Mouse (Mus musculus) G1E-ER4 (cell line): ENCODE results near the gene Tmem190. TPM values are rescaled to one million over a fixed set of nuclear protein-coding genes. Genes with fewer than 3 reads are reported as not detected.

Experiments used
- GATA1 ChIP-seq: IDR thresholded peaks from one replicate; pipeline ENCODE4 v1.8.0; 2012; ENCODE audit warnings: low read length, inconsistent platforms
- polyA plus RNA-seq: library from polyadenylated mRNA; stranded (reverse); fragments of >175 nt; gene quantifications from 2 replicates; pipeline ENCODE4 v1.2.3, GENCODE M21; 2012

Gene Tmem190
- polyA plus RNA-seq, 1 experiment: 0.12 TPM

DNA sequence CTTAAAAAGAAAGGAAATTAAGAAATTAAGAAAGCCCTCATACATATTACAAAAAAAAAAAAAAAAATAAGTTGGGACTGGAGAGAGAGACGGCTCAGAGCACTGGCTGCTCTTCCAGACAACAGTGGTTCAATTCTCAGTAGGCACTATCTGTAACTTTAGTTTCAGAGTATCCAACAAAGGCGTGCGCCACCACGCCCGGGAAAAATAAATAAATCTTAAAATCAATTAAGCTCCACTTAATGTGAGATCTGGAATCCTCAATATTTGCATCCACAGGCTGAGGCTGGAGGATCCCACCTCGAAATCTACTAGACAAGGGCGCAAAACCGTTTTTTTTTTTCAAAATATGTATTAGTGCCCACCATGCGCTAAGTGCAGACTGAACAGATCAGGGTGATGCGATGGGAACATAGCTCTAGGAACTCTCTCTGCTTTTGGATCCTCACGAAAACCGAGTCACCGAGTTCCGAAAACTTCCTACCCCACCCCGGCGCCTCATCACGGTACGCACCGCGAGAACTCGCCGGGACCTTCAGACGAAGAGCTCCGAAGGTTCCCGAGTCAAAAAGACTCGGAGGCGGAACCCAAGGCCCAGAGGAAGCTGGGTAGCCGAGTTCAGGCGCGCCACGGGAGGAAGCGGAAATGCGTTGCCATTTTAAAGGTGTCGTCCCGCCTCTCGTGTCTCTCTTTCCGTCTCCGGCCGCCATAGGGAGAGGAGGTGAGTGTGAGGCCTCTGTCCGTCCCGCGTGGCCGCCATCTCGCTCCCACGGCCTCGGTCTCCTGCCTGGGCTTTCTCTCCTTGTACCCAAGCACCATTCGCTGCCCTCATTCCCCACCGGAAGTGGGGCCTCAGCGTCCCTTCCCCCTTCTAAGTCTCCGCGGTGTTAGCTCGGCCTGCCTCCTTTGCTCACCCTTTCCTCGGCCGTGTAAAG is 9.8 kb downstream of the Tmem190 start, which contains the start of gene Rpl28:
TSS of gene Rpl28 (plus strand) at position 597 of the 935 bp plus-strand sequence.
- TF ChIP-seq GATA1: no peak

DNA sequence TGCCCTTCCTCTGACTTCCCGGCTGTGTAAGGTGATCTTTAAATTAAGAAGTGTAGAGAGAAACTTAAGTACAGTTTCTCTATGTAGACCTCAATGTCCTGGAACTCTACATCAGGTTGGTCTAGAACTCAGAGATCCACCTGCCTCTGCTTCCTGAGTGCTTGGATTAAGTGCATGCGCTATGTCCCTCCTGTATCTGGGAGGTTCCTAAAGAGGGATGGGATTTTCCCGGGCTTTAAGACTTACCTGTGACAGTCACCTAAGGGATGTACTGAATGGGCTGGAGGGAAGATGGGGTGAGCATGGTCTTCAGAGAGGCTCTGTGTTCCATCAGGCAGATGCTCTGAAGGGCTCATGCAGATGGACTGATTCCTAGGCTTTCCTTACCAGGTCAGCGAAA is 10.9 kb downstream of the Tmem190 start:
- no peak for TF ChIP-seq GATA1

DNA sequence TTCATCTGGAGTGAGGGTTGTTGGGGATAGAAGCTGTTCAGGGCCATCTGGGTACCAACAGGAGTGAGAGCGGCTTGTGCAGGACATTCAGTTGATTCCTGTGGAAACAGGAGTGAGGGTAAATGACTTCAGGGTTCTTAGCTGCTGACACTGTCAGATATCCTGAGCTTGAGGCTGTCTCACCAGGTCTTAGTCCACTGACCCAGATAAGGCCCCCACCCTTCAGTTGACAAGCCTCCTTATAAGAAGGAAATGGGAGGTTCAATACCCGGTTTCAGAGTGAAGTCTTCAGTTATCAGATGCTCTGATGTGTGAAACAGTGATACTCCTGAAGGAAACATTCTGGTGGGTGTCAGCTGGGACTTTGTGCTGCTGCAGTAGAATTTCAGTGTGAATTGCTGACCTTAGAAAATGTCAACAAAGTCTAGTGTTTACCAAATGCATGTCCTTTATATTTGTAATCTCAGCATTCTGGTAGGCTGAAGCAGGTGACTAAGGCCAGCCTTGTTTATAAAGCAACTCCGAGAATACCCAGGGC is 12.0 kb downstream of the Tmem190 start:
- no peak for TF ChIP-seq GATA1

DNA sequence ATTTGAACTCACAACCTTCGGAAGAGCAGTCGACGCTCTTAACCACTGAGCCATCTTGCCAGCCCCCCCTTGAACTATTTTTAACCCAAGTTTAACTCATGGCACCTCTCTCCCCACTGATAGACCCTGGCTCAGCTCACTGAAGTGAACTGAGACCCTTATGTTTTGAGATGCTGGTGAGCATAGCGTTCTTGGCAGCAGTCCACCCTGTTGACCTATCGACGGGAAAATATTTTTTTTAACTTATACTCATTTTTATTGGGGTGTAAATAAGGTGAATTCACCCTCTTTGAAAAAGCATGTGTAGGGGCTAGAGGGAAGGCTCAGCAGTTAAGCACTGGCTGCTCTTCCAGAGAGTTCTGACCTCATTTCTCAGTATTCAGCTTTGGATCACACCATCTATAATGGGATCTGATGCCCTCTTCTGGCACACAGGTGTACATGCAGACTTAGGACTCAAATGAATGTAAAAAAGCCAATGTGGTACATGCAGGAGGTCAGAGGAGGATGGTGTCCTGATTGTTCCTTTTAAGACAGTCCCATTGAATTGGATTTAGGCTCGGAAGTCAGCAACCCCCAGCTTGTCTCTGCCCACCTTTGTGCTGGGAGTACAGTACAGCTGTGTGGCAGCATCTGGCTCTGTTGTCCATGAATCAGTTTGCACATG is 13.2 kb downstream of the Tmem190 start:
- no peak for TF ChIP-seq GATA1

DNA sequence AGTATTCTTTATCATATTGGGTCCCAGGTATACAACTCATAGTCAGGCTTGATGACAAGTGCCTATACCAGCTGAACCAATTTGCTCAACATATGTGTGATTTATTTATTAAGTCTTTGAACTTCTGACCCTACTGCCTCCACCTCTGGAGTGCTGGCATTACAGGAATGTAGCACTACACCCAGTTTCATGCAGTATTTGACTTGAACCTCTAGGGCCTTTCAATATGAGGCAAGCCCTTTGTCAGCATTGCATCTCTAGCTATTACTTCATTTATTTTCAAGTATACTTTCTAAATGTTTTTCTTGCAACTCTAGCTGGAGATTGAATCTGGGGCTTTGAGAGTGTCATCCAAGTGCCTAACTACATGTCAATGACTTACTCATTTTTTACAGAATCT is 19.5 kb downstream of the Tmem190 start:
- no peak for TF ChIP-seq GATA1

DNA sequence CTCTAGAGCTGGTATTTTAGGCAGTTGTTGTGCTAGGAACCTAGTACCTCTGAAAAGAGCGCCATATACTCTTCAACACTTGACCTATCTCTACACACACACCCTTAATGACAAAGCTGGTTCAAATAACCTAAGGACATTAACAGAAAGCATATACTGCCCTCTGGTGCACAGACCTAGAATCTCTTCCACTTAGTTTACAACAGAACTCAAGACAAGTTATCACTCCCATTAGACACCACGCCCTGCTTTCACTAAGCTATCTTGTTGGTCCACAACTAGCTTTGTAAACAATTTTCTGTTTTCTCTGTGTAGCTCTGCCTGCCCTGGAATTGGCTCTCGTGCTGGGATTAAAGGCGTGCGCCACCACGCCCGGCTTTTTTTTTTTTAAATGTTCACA is 24.0 kb downstream of the Tmem190 start:
- TF ChIP-seq GATA1: no peak

DNA sequence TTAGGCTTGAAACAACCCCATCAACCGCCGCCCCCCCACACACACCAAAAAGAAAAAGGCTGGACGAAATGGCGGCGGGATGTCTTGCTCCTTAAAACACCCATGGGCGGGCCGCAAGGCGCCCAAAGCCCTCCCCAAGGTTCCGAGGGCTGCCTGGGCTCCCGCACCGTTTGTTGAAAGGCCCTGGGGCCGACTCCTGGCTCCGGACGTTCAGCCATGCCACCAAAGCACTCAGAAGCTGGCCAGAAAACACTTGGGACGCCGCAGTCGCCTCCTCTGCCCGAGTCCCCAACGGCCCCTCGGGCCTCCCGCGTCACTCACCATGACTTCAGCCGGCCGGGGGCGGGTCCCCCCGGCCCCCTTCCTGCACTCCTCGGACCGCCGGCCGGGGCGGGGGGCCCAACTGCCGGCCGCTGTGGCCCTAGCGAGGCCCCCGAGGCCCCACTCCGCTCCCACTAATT is 29.1 kb downstream of the Tmem190 start:
- no peak for TF ChIP-seq GATA1

DNA sequence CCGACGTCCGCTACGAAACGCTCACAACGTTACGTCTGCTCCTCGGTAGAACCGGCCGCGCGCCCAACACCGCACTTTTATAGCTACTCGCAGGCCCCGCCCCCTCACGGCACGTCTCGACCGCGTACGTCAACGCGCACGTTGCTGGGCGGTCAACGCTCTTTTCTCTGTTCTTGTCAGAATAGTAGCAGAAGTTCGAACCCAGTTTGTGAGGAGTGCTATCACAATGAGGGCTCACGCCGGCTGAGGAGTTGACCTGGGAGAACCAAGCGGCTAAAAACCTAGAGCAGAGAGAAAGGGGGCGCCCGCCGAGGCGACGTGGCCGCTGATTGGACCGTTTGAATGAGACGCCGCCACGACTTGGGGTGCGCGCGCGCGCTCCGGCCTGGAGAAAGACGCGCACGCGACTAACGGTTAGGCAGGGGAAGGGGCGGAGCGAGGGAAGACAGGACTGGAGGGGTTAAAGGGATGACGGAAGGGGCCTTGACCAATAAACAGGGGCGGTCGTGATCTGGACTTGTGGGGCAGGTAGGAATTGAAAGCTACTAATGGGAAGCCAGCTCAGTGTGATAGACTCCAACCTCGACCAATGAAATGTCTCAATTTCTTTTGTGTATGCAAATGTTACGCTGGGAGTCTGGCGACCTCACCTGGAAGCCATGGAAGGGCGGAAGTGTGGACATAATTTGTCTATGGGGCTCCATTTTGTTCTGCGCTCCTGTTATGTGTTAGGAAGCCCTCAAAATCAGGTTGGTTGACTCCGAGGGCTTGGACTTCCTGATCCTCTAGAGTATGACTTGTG is 29.8 kb downstream of the Tmem190 start, which contains the start of gene Ube2s:
TSS of gene Ube2s (minus strand) at position 288 of the 802 bp plus-strand sequence.
- TF ChIP-seq GATA1: no peak

DNA sequence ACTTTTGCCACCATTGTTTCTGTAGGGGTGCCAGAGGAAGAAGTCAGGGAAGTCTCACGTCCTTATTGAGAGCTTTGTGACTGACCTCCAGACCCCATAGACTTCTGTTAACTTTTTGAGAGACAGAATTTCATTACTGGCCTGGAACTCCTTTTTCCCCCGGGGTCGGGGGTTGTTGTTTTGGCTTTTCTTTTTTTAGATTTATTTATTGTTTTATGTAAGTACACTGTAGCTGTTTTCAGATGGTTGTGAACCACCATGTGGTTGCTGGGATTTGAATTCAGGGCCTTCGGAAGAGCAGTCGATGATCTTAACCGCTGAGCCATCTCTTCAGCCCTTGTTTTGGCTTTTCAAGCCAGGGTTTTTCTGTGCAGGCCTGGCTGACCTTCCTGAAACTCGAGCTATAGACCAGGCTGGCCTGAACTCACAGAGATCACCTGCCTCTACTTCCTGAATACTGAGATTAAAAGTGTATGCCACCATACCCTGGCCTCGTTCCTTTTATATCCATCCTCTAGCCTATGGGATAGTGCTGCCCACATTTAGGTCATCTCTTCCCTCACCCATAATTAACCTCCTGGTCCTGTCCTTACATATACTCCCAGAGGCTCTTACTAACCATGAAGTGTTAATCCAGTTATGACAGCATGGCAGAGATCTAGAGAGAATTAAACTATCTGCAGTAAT is 30.5 kb downstream of the Tmem190 start:
- no peak for TF ChIP-seq GATA1

DNA sequence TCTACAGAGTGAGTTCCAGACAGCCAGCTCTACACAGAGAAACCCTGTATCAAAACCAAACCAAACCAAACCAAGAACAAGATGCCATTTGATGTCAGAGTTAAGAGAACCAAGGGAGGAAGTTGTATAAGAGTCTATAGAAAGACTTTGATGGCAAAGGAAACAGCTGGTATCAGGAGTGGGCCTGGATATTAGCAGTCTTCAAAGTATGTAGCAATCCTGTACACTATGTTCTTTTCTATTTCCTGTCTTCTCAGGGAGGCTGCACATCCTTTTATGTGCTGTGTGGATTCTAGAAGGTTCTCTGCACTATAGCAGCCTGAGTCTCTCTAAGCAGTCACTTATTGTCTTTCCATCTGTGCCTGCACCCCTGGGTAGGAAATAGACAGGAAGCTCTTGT is 33.8 kb downstream of the Tmem190 start:
- TF ChIP-seq GATA1: no peak

DNA sequence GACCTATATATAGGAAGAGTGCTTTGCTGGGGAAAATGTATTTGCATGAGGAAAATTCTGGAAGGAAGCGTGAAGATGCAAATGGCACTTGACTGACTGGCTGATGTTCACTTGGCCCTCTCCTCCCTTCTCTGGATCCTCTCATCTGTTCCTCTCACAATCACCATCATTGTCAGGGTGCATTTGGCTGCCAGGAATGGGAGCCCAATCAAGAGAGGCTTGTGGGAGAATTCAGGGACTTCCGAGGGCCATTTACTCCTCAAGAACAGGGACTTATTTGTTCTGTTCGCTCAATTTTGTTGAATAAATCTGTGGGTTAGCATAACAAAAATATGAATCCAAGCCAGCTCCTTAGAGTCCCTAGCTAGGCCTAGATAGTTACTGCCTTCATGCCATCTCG is 39.0 kb downstream of the Tmem190 start:
- TF ChIP-seq GATA1: no peak

DNA sequence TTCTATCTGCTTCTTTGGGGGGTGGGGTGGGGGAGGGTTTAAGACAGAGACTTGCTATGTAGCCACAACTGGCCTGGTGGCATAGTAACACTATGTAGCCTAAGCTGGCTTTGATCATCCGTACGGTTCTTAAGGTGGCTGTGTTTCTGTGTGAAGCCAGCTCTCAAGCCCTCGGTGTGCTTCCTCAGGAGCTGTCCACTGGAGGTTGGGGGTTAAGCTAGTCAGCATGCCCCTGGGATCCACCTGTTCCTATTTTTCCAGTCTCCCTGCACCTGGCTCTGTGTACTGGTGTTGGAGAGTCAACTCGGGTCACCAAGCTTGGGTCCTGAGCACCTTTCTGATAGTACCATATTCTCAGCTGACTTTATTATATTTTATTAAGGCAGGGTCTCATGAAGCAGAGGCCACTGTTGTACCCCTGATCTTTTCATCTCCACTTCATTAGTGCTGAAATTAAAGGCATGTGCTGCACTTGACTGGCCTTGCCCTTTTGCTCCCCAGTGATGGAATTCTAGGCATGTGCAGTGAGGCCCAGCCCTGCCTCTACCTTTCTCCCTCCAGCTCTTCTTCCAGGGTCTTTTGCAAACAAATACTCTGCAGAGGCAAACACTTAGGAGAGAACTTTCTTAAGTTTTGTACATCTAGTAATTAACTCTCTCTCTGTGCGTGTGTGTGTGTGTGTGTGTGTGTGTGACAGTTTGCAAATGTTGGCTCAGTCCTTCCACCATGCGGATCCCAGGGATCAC is 39.6 kb downstream of the Tmem190 start:
- TF ChIP-seq GATA1: no peak

DNA sequence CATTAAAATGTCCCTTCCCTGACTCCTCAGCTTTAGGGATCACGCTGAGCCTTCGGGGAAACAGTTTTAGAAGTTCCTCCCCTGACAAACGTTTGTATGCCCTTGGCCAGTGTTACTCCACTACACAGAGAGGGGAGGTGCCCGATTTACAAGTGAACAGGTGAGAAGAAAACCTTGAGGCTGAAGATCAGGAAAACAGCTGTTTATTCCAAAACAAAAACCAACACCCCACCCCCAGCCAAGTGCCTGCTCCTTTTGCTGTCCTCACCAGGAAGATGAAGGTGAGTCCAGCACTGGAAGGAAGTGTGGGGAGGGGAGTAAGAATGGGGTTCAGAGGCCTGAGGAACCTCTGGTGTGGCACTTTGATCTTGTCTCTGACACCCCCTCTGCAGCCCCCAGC is 42.6 kb downstream of the Tmem190 start:
- no peak for TF ChIP-seq GATA1

DNA sequence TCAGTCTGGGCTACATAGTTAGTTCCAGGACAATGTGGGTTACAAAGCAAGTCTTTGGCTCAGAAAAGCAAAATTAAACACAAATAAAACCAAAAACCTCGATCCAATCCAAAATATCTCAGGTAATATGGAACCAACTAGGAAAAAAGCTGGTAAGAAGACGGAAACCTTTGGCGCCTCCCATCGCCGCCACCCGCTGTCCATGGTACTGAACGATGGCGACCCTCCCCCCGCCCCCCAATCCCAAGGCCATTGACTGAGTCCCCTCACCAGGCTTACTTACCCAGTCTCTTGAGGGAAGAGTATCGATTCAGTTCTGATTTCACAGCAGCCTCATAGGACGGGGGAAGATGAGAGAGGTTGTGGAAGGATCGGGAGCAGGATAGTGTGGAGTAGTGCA is 47.7 kb downstream of the Tmem190 start:
- TF ChIP-seq GATA1: no peak

Other genes starting within 250 kb of the Tmem190 start
- not detected in 2 replicates for gene Syt5, start 235.4 kb upstream of the Tmem190 start, polyA plus RNA-seq
- gene Ptprh, start 178.9 kb upstream of the Tmem190 start, polyA plus RNA-seq: not detected in 2 replicates
- gene Tmem86b, start 151.5 kb upstream of the Tmem190 start, polyA plus RNA-seq: 2.8 and 3.7 TPM in 2 replicates
- 272 and 281 TPM in 2 replicates for gene Ppp6r1, start 123.9 kb upstream of the Tmem190 start, polyA plus RNA-seq
- gene Hspbp1, start 97.9 kb upstream of the Tmem190 start, polyA plus RNA-seq: 234 and 302 TPM in 2 replicates
- not detected in 2 replicates for gene Brsk1, start 92.3 kb upstream of the Tmem190 start, polyA plus RNA-seq
- gene Tmem150b, start 57.7 kb upstream of the Tmem190 start, polyA plus RNA-seq: 0.04 TPM in 1 of 2 replicates, not detected in the other
- 474 and 610 TPM in 2 replicates for gene Kmt5c, start 42.8 kb upstream of the Tmem190 start, polyA plus RNA-seq
- 125 and 159 TPM in 2 replicates for gene Cox6b2, start 29.8 kb upstream of the Tmem190 start, polyA plus RNA-seq
- not detected in 2 replicates for gene Fam71e2, start 11.6 kb upstream of the Tmem190 start, polyA plus RNA-seq
- 0.51 and 0.60 TPM in 2 replicates for gene Il11, start 78 bp upstream of the Tmem190 start, polyA plus RNA-seq
- 128 and 187 TPM in 2 replicates for gene Tmem238, start 6.7 kb downstream of the Tmem190 start, polyA plus RNA-seq
- gene Rpl28, start 9.9 kb downstream of the Tmem190 start, polyA plus RNA-seq: 12,006 and 12,218 TPM in 2 replicates
- 434 and 528 TPM in 2 replicates for gene Ube2s, start 29.7 kb downstream of the Tmem190 start, polyA plus RNA-seq
- gene Shisa7, start 61.8 kb downstream of the Tmem190 start, polyA plus RNA-seq: not detected in 2 replicates
- 11.3 and 13.0 TPM in 2 replicates for gene Isoc2b, start 87.3 kb downstream of the Tmem190 start, polyA plus RNA-seq
- 10.8 and 31.1 TPM in 2 replicates for gene Isoc2a, start 94.2 kb downstream of the Tmem190 start, polyA plus RNA-seq
- not detected in 2 replicates for gene Gm36210, start 123.6 kb downstream of the Tmem190 start, polyA plus RNA-seq
- 57.2 and 60.0 TPM in 2 replicates for gene Zfp628, start 132.3 kb downstream of the Tmem190 start, polyA plus RNA-seq
- gene Nat14, start 139.1 kb downstream of the Tmem190 start, polyA plus RNA-seq: 1.8 TPM in 2 replicates
- 0.05 TPM in 2 replicates for gene Ssc5d, start 142.8 kb downstream of the Tmem190 start, polyA plus RNA-seq
- gene Sbk2, start 181.5 kb downstream of the Tmem190 start, polyA plus RNA-seq: not detected in 2 replicates
- not detected in 2 replicates for gene Sbk3, start 188.2 kb downstream of the Tmem190 start, polyA plus RNA-seq
- 0.04 and 0.05 TPM in 2 replicates for gene Zfp579, start 213.2 kb downstream of the Tmem190 start, polyA plus RNA-seq
- gene Zfp524, start 231.5 kb downstream of the Tmem190 start, polyA plus RNA-seq: 56.5 and 78.4 TPM in 2 replicates
- 91.3 and 107 TPM in 2 replicates for gene Fiz1, start 231.8 kb downstream of the Tmem190 start, polyA plus RNA-seq
- gene Gm44973, start 232.6 kb downstream of the Tmem190 start, polyA plus RNA-seq: 15.3 TPM in 1 of 2 replicates, not detected in the other
- gene Zfp865, start 237.4 kb downstream of the Tmem190 start, polyA plus RNA-seq: 146 and 194 TPM in 2 replicates
- gene Ccdc106, start 237.6 kb downstream of the Tmem190 start, polyA plus RNA-seq: 0.64 and 0.82 TPM in 2 replicates